Mouse (Mus musculus): ENCODE data around the gene Manba.
"Not testable (repeated sequence)": the region's sequence is repeated elsewhere in the genome, so short reads cannot be mapped to it uniquely, and the experiment has no call there.

The Manba gene

GRCm38 (mm10) chr3:135485128-135485899, at the start of gene Manba:
Gene Manba (plus strand): TSS chr3:135485611.
- CTCF ChIA-PET = interaction anchor here (0.6 to 0.8 kb wide), 3 partner anchors 24 to 124 kb away, joined by 3 to 9 read pairs (median 6); no protein-coding TSS in a partner anchor

DNA sequence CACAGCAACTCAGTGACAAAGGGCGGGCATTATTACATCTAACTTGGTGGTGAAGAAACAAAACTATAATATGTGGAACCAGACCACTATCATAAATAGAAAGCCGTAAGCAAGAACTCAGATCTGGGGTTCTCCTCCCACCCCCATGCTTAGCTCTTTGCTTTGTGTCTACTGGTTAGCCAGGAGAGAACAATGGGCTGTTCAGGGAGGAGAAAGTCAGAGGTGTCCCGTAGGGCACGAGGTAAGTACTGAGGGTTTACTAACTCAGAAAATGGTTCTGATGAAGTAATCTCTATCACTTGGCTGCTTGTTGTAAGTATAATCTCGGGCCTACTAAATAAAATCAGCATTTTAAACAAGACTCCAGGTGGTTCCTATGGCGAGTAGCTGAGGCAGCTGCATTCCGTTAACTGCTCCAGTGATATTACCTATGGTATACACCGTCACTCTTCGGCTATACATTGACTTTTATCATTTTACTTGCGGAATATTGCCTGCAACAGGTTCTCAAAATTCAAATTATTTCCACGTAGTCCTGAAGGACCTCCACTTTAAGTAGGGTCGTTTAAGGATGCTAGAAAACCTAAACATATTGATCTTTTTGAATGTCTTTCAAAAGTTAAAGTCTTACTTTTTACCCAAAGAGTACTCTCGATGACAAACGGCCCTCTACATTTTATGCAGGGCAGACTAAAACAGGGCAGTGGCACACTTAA, 48.4 kb upstream of the Manba start:
- CTCF ChIA-PET = interaction anchor here (2.9 kb wide), 1 partner anchor 10 kb away, joined by 9 read pairs; no protein-coding TSS in a partner anchor

GRCm38 (mm10) chr3:135437758-135438495, 47.5 kb upstream of the Manba start, which contains the start of gene Ube2d3:
Gene Ube2d3 (plus strand): TSS chr3:135438149.
- CTCF ChIA-PET = interaction anchor here (2.9 kb wide), 1 partner anchor 10 kb away, joined by 9 read pairs; no protein-coding TSS in a partner anchor

DNA sequence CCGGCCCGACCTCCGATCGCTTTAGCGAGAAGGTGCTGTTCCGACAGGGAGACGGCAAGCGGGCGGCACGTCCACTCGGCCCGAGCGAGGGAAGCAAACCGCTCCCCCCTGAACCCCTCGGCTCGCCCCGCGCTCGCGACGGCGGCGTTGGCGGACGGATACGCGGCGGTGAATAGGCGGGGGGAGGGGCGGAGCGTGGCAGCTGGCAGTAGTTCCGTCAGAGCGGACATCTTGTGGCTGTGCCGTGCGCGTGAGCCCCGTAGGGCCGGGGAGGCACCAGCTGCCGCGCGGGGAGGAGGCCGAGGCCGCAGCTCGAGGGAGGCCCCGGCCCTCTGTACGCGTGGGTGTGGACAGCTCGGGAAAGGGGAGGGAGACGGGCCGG, 46.9 kb upstream of the Manba start:
- CTCF ChIA-PET = interaction anchor here (2.9 kb wide), 1 partner anchor 11 kb away, joined by 9 read pairs; no protein-coding TSS in a partner anchor

DNA sequence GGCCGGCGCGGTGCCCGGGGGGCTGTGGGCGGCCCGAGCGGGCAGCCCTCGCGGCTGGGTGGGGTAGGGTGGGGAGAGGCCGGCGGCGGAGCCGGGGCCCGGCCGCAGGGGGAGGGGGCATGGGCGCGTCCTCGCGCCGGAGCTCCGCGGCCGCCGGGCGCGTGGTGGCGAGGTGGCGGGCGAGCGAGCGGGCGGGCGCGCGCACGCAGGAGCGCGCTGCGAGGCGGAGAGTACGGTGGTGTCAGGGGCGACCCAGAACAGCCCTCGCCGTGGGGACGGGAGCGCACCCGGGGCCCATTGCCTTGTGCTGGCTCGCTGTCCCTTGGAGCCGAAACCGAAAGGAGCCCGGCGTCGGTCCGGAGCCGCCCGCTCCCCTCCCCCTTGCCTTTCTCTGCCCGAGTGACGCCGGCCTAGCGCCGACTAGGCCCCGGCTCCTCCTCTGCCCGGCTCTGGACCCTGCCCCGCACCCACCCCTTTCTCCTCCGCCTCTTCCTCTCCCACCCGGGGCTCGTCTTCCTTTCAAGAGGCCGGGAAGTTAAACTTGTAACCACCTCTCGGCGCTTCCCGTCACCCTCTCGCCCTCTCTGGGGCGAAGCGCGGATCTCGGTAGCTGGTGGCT, 46.4 kb upstream of the Manba start:
- CTCF ChIA-PET = interaction anchor here (2.9 kb wide), 1 partner anchor 11 kb away, joined by 9 read pairs; no protein-coding TSS in a partner anchor

- CTCF ChIA-PET = no interaction called here
Measured at GRCm38 (mm10) chr3:135439651-135440050, 45.8 kb upstream of the Manba start.

DNA sequence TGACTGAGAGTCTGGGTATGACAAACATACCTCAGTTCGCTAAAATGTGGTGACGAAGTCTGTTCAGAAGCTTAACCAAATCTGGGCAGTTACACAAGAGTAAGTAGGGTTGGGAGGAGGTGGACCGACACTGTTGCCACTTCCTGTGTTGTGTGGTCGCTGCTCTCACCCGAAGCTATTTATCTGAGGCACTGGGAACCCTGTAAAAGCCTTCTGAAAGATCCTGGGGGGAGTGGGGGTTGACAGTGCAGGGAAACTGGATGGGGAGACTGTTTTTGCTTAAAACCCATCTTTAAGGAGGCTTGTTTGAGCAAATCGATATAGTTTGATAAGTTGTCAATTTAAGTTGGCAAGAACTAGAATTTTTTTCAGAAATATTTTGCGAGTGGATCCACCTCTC, 45.2 kb upstream of the Manba start:
- CTCF ChIA-PET = interaction anchor here (0.6 kb wide), 1 partner anchor 15 kb away, joined by 5 read pairs; no protein-coding TSS in a partner anchor

DNA sequence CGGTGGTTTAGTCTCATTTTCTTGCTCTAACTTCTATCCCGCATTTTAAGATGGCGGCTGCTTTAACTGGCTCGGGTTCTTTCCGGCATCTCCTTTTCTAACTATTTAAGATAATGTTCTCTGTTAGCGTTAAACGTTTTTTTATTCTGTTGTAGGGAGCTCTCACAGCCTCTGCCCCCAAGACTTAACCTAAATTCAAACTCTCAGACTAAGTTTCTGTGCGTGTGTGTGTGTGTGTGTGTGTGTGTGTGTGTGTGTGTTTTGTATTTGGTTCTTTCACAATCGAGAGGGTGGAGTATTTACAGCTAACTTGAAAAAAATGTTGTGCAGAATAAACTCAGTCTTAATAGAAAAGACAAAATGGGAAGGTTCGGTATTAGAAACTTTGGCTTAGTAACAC, 44.8 kb upstream of the Manba start:
- CTCF ChIA-PET = interaction anchor here (0.6 kb wide), 1 partner anchor 15 kb away, joined by 5 read pairs; no protein-coding TSS in a partner anchor

DNA sequence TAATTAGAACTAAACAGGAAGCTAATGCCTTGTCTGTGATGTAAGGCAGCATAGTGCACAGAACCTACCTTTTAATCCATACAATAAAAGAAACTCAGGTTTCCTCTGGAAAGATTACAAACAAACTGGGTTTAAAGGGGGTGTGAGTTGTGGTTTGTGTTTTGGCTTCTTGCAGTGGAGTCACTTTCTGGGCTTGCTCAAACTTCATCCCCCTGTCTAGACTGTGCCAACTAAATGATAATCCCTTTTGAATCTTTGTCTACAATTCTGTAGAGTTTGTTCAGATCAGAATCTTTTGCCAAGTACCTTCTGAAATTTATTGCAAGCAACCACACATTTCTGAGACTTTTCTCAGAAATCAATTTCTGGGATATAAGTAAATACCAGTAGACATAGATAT, 40.5 kb upstream of the Manba start:
- CTCF ChIA-PET = no interaction called here

- CTCF ChIA-PET = interaction anchor here (0.6 kb wide), 1 partner anchor 635 kb away, joined by 3 read pairs; no protein-coding TSS in a partner anchor
Measured at GRCm38 (mm10) chr3:135458981-135459380, 26.4 kb upstream of the Manba start.

- CTCF ChIA-PET = no interaction called here
Measured at GRCm38 (mm10) chr3:135468402-135468801, 17.0 kb upstream of the Manba start.

DNA sequence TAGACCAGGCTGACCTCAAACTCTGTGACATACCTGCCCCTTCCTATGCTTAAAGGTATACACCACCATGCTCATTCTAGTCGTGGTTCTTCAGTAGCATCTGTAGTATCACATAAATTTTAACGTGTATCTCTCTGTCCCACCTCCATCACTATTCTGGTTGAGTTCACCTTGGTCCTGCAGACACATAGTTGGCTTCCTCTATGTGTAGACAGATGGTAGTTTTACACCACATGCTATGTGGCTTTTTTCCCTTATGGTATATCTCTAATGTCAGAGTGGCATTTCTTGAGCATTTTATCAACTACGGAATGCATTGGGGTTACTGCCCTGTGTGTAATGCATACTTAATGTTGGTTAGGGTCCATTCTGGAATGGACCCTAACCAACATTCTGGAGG, 16.3 kb upstream of the Manba start:
- CTCF ChIA-PET = no interaction called here

GRCm38 (mm10) chr3:135469974-135470373, 15.4 kb upstream of the Manba start:
- CTCF ChIA-PET = no interaction called here

- CTCF ChIA-PET = no interaction called here
Measured at GRCm38 (mm10) chr3:135470823-135471222, 14.6 kb upstream of the Manba start.

GRCm38 (mm10) chr3:135475025-135475424, 10.4 kb upstream of the Manba start:
- CTCF ChIA-PET = interaction anchor here (1.0 kb wide), 1 partner anchor 61 kb away, joined by 6 read pairs; no protein-coding TSS in a partner anchor

GRCm38 (mm10) chr3:135476286-135476685, 9.1 kb upstream of the Manba start:
- CTCF ChIA-PET = no interaction called here

- CTCF ChIA-PET = interaction anchor here (0.7 kb wide), 1 partner anchor 48 kb away, joined by 3 read pairs; no protein-coding TSS in a partner anchor
Measured at GRCm38 (mm10) chr3:135476977-135477376, 8.4 kb upstream of the Manba start.

GRCm38 (mm10) chr3:135479090-135479489, 6.3 kb upstream of the Manba start:
- CTCF ChIA-PET = not testable (repeated sequence)

DNA sequence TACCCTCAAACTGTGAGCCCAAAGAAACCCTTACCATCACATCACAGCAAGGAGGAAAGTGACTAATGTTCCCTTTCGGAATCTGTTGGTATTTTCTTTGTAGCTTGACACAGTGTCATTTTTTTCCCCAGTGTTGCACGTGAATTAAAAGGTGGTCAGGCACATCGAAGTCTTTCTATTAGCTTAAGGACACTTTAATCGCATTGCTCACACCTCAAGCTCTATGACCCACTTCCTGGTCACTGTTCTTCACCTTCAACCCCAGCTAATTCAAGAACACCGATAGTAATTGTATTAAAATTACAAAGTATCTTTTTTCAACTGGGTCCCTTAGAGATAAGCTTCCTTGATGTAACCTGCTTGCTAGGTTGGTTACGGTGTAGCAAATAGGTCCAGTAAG, 4.6 kb upstream of the Manba start:
- CTCF ChIA-PET = no interaction called here

DNA sequence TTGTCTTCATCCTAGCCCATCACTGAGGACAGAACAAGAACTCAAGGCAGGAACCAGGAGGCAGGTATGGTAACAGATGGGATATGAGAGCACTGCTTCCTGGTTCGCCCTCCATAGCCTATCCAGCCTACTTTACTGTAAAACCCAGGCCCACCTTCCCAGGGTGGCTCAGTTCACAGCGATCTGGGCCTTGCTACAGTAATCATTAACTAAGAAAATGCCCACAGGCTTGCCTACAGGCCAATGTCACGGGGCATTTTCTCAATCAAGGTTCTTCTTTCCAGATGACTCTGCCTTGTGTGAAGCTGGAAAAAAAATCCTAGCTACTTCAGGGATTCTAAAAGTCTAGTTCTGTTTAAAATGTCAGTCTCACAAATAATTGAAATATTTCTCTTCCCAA, 3.8 kb upstream of the Manba start:
- CTCF ChIA-PET = interaction anchor here (1.0 kb wide), 1 partner anchor 63 kb away, joined by 3 read pairs; no protein-coding TSS in a partner anchor

DNA sequence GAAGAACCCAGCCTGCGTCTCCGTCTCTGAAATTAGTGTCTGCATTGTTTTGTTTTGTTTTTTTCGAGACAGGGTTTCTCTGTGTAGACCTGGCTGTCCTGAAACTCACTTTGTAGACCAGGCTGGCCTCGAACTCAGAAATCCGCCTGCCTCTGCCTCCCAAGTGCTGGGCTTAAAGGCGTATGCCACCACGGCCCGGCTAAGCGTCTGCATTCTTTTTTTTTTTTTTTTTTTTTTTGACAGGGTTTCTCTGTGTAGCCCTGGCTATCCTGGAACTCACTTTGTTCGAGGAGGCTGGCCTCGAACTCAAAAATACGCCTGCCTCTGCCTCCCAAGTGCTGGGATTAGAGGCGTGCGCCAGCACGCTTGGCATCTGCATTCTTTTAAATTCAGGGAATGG, 761 bp upstream of the Manba start:
- CTCF ChIA-PET = interaction anchor here (0.8 kb wide), 1 partner anchor 23 kb away, joined by 6 read pairs; no protein-coding TSS in a partner anchor

All from spleen, embryonic (tissue).